Mouse (Mus musculus) lung, embryonic 16.5 days (tissue): Measurements from ENCODE around the gene Abhd17c. TPM values are rescaled to one million over a fixed set of nuclear protein-coding genes. Genes with fewer than 3 reads are reported as not detected.
A peak's percentile ranks its signal among the peaks of the same experiment; 100 is the strongest.

Source experiments
- ATAC-seq: fragments of 200-750 bp; cut with Nextera tagmentation; 2 replicates; pipeline ENCODE4 v1.8.0; 2017; ENCODE audit warnings: low read depth, mild to moderate bottlenecking, moderate library complexity
- H3K27ac ChIP-seq: fragments of 300-500 bp; sonication (generic); 2 replicates; pipeline ENCODE4 v1.5.1; 2014; ENCODE audit warnings: mild to moderate bottlenecking, control low read depth, low read length
- H3K27me3 ChIP-seq: fragments of 300-500 bp; sonication (generic); 2 replicates; pipeline ENCODE4 v1.6.1; 2014; ENCODE audit warnings: low read depth, low read length, mixed read lengths; ENCODE audit not compliant: control insufficient read depth, insufficient read depth
- H3K36me3 ChIP-seq: fragments of 300-500 bp; sonication (generic); 2 replicates; pipeline ENCODE4 v1.6.1; 2014; ENCODE audit warnings: low read length; ENCODE audit not compliant: control insufficient read depth, insufficient read depth
- H3K4me1 ChIP-seq: fragments of 300-500 bp; sonication (generic); replicated peaks from 2 replicates; pipeline ENCODE4 v1.6.1; 2014; ENCODE audit warnings: low read length, mixed read lengths; ENCODE audit not compliant: control insufficient read depth, insufficient read depth
- H3K4me2 ChIP-seq: fragments of 300-500 bp; sonication (generic); 2 replicates; pipeline ENCODE4 v1.6.1; 2014; ENCODE audit warnings: low read depth, low read length, control low read depth
- H3K4me3 ChIP-seq: fragments of 300-500 bp; sonication (generic); 2 replicates; pipeline ENCODE4 v1.5.1; 2014; ENCODE audit warnings: mild to moderate bottlenecking, low read length, control low read depth
- H3K9ac ChIP-seq: fragments of 300-500 bp; sonication (generic); 2 replicates; pipeline ENCODE4 v1.6.1; 2014; ENCODE audit warnings: low read length, control low read depth
- H3K9me3 ChIP-seq: fragments of 300-500 bp; sonication (generic); 2 replicates; pipeline ENCODE4 v1.6.1; 2016; ENCODE audit warnings: low read length; ENCODE audit not compliant: control insufficient read depth
- WGBS: fragments of 180-500 bp; shearing (Covaris S2); extraction: QIAGEN DNeasy Blood & Tissue Kit; methylation state at CpG from one replicate; pipeline ENCODE4 v1.1.7; 2014; 5-methylcytosine and 5-hydroxymethylcytosine counted together
- polyA plus RNA-seq: library from polyadenylated mRNA; unstranded; fragments of >200 nt; fragmentation: Nextera tagmentation; extraction: Ambion mirVana; gene quantifications from 2 replicates; pipeline ENCODE4 v1.2.1, GENCODE M21; 2015

Abhd17c gene
- polyA plus RNA-seq, 1 experiment from 2014 or later = 9.8 TPM

DNA sequence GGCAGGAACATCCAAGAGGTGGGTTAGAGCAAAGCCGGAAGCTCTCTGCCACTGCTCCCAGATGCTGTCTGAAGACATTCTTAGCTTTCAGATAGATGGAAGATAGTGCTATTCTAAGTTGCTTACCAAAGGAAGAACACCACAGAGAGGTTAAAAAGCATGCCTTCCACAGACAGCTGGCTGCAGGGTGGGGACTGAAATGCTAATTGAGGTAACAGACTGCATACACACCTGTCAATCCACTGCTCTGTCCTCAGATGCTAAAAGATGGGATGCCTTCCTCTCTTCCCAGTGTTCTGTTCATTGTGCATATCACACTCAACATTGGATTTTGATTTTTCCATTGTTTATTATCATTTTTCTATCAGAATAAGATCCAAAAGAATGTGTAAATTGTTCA, 53.6 kb downstream of the Abhd17c start:
- 94% methylated on average over 1 of the region's 1 CpGs for WGBS
- H3K9me3 ChIP-seq = no peaks in the 10 kb centered on the region
- ATAC-seq = no peak

DNA sequence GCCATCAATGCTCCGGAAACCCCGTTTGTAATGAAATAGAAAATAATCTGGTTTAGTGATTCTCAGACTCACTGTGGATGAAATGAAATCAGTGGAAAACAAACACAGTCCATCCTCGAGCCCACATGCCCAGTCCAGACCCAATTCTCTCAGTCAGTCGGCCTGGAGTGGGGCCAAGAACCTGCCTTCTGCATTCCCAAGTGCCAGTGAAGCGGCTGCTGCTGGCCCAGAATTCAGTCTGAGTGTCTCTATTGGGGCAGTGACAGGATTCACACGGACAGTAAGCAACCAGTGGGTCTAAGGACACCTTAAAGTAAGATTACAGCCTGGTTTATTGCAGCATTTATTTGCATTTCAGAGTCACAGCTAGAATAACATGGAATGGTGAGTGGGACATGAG, 55.2 kb downstream of the Abhd17c start:
- Histone ChIP-seq H3K9me3 (no peaks in the 10 kb centered on the region), H3K4me1 (no peaks in the 10 kb centered on the region), H3K36me3 (no peaks in the 10 kb centered on the region), H3K4me2 (no peak overlapping the region), H3K27ac (no peak overlapping the region), H3K4me3 (no peak overlapping the region), H3K9ac (no peak overlapping the region), H3K27me3 (no peaks in the 10 kb centered on the region)
- 43% methylated on average over 6 of the region's 6 CpGs for WGBS
- no peak for ATAC-seq

More for the DNA sequence above, 53.6 kb downstream of the Abhd17c start:
- no peaks in the 10 kb centered on the region for H3K4me1 ChIP-seq
- H3K4me2 ChIP-seq = no peak overlapping the region
- no peaks in the 10 kb centered on the region for H3K36me3 ChIP-seq
- no peak overlapping the region for H3K27ac ChIP-seq
- no peak overlapping the region for H3K4me3 ChIP-seq
- H3K27me3 ChIP-seq = no peaks in the 10 kb centered on the region
- H3K9ac ChIP-seq = no peak overlapping the region

DNA sequence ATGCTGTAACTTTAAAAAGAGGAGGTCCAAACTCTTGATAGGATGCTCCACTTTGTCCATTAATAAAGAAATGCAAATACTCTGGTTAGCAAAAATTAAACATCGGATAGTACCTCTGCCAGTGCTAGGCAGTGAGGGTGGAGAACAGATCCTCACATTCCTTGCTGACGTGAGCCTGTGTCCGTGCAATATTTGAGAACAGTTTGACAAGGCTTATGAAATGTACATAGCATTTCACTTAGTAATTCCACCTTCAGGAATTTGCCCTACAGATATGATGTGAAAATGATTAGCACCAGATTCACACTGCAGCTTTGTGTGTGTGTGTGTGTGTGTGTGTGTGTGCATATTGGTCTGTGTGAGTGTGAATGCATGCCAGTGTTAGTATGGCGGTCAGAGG, 60.9 kb downstream of the Abhd17c start:
- Histone ChIP-seq H3K27me3 (peaks cover 4% of the 10 kb centered on the region; the same call in 1 of the 2 replicates), H3K4me3 (no peak overlapping the region), H3K36me3 (no peaks in the 10 kb centered on the region), H3K9ac (no peak overlapping the region), H3K4me1 (peaks cover 4% of the 10 kb centered on the region; the same call in 1 of the 2 replicates), H3K27ac (no peak overlapping the region), H3K4me2 (no peak overlapping the region), H3K9me3 (no peaks in the 10 kb centered on the region)
- 41% methylated on average over 4 of the region's 4 CpGs for WGBS
- ATAC-seq = no peak

DNA sequence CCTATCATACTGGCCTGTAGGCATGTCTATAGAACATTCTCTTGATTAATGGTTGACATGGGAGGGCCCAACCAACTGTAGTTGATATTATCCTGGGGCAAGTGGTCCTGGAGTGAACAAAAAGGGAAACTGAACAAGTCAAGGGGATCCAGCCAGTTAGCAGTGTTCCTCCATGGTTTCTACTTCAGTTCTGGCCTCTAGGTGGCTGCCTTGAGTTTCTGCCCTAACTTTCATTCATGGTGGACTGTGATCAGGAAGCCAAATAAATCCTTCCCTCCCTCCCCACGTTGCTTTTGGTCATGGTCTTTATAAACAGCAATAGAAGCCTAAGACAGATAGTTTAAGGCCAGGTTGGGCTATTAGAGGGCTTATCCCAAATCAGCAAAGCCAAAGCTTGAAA, 61.9 kb downstream of the Abhd17c start:
- no peak overlapping the region for H3K4me2 ChIP-seq
- no peak overlapping the region for H3K9ac ChIP-seq
- no peak for ATAC-seq
- H3K9me3 ChIP-seq = no peaks in the 10 kb centered on the region
- H3K27ac ChIP-seq = no peak overlapping the region
- peaks cover 14% of the 10 kb centered on the region for H3K27me3 ChIP-seq
- no peaks in the 10 kb centered on the region for H3K36me3 ChIP-seq
- no peak overlapping the region for H3K4me3 ChIP-seq
- peaks cover 8% of the 10 kb centered on the region; the same call in 1 of the 2 replicates for H3K4me1 ChIP-seq
- WGBS = 0% methylated on average over 1 of the region's 1 CpGs

DNA sequence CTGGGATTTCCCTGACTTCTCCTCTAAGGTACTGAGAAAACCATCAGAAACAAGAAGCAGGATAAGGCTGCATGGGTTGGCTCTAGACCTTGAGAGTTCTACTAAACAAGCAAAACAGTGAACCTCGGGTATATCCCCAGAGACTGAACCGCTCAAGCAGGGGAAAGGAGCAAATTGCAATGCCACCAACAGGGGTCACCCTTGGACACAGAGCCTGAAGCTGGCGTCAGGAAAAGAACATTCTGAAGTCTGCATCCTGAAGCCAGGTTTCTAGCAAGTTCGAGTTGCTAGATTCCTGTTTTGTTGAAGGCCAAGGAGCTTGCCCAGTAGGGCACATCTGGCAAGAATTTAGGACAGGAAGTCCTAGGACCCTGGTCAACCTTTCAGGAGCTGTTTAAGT, 62.7 kb downstream of the Abhd17c start:
- Histone ChIP-seq H3K27ac (no peak overlapping the region), H3K9me3 (no peaks in the 10 kb centered on the region), H3K27me3 (peaks cover 14% of the 10 kb centered on the region), H3K4me3 (no peak overlapping the region), H3K4me1 (peaks cover 8% of the 10 kb centered on the region; the same call in 1 of the 2 replicates), H3K36me3 (no peaks in the 10 kb centered on the region), H3K4me2 (no peak overlapping the region), H3K9ac (no peak overlapping the region)
- WGBS = 6% methylated on average over 4 of the region's 4 CpGs
- ATAC-seq = no peak

DNA sequence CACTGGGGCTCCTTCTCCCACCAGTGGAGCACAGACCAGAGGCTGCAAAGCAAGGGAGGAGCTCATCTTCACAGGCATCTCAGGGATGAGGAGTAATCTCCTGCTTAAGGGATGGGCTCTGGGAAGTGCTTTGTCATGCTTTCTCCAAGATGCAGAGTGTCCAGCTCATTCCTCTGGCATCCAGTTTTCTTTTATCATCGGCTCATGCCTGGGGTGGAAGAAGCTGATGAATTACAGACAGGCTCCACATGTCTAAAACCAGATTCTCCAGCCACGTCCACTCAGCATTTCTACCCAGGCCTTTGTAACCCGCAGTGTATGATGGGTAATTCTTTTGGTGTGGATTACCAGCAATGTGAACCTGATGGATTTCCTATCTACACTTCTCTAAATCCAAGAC, 63.5 kb downstream of the Abhd17c start:
- 72% methylated on average over 3 of the region's 3 CpGs for WGBS
- Histone ChIP-seq H3K27me3 (peaks cover 14% of the 10 kb centered on the region), H3K9me3 (no peaks in the 10 kb centered on the region), H3K4me2 (no peak overlapping the region), H3K27ac (no peak overlapping the region), H3K9ac (no peak overlapping the region), H3K4me1 (peaks cover 8% of the 10 kb centered on the region; the same call in 1 of the 2 replicates), H3K4me3 (no peak overlapping the region), H3K36me3 (no peaks in the 10 kb centered on the region)
- ATAC-seq = no peak

DNA sequence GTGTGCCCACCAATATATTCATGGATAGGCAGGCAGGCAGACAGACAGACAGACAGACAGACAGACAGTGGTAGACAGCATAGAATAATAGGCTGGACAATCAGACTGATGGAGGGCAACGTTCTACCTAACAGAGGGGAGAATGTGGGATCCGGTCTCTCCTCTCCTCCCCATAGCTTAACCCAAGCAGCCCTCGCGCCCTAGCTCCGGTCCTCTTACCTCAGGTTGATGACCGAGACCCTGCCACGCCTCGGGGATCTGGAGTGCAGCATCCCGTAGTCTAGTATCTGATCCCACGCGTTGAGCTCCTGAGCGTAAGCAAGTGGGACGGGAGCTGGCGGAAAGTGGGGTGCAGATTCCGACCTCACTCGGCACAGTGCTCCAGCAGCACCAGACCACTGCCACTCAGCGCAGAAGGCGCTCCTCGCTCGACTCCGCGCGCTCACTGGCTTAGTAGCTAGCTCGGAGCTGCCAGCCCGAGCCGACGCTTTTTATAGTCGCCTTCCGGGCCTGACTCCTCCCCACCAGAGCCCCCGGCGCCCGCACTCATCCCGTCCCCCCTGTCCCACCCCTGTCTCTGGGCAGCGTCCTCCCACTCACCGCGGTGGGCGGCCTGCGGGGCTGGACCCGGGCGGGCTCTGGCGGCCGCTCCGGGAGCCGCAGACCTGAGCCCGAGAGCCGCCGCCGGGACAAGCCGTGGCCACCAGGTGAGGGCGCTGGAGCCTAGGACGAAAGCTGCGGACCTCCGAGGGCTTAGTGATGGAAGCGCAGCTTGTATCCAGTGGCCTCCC, 65.5 kb downstream of the Abhd17c start, which contains the start of gene Cemip:
Cemip (minus strand) TSS at position 464 of the 791 bp plus-strand sequence.
- under 1% methylated on average over 54 of the region's 54 CpGs for WGBS
- Histone ChIP-seq H3K27me3 (peaks cover 14% of the 10 kb centered on the region), H3K9ac (peak within 1 kb of the TSS; percentile 46), H3K36me3 (no peaks in the 10 kb centered on the region), H3K9me3 (no peaks in the 10 kb centered on the region), H3K27ac (no peak within 1 kb of the TSS), H3K4me1 (peaks cover 8% of the 10 kb centered on the region; the same call in 1 of the 2 replicates), H3K4me3 (peak within 1 kb of the TSS; percentile 51), H3K4me2 (peak within 1 kb of the TSS; percentile 86)
- peak; percentile 90 for ATAC-seq

DNA sequence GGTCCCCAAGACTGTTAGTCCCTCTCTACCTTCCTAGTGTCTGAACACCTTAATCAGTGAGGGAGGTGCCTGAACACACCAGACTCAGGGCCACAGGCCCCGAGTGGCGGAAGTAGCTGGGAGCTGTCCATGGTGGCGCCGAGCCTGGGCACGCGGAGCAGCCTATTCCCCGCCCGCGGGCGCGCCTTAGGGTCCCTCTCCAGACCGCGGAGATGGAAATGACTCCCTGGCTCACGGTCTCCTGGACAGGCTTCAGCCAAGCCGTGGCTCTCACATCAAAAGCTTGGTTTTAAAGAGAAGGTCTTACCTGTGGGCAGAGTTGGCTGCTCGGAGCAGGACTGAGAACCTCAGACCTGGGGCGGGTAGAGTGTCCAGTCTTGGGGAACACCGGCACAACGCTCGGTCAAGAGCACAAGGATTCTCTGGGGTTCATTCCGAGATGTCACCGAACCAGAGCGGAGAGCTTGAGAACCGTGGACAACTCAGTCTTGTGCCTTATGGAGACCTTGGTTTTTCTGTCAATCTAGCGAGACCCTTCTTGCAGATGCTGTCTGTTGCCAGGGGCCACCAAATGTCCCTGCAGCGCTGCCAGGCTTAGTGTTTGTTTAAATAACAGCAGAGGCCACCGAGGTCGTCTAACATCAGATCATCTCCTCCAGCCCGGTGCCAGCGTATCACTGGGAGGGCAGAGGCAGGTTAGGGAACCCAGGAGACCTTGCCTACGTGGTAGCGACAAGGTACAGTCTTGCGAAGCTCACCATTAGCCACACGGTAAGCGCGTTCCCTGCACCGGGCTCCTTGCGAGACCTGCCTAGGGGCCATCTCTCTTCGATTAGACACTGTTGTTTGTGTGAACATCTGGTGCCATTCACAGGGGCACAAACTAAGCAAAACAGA, 66.4 kb downstream of the Abhd17c start:
- Histone ChIP-seq H3K4me1 (peaks cover 8% of the 10 kb centered on the region; the same call in 1 of the 2 replicates), H3K9me3 (no peaks in the 10 kb centered on the region), H3K27me3 (peaks cover 14% of the 10 kb centered on the region), H3K4me2 (peak overlapping the region; percentile 86), H3K27ac (no peak overlapping the region), H3K4me3 (peak overlapping the region; percentile 51), H3K9ac (no peak overlapping the region), H3K36me3 (no peaks in the 10 kb centered on the region)
- peak; percentile 53 for ATAC-seq
- 5% methylated on average over 39 of the region's 39 CpGs for WGBS
